Mouse (Mus musculus) stomach, postnatal 0 days (tissue): ENCODE results near the gene Trim47. TPM values are rescaled to one million over a fixed set of nuclear protein-coding genes. Genes with fewer than 3 reads are reported as not detected.

Source experiments
- ATAC-seq: fragments of 200-750 bp; cut with Nextera tagmentation; 2 replicates; pipeline ENCODE4 v1.8.0; 2017; ENCODE audit not compliant: low FRiP score, low TSS enrichment
- DNase-seq: peaks from one replicate; pipeline ENCODE4 v3.0.0-alpha.2; 2016; ENCODE audit warnings: low spot score
- H3K27ac ChIP-seq: fragments of 300-500 bp; sonication (generic); replicated peaks from 2 replicates; pipeline ENCODE4 v1.5.1; 2014; ENCODE audit warnings: mild to moderate bottlenecking, control low read depth
- H3K27me3 ChIP-seq: fragments of 300-500 bp; sonication (generic); 2 replicates; pipeline ENCODE4 v1.6.1; 2014; ENCODE audit warnings: low read length; ENCODE audit not compliant: control insufficient read depth, insufficient read depth
- H3K36me3 ChIP-seq: fragments of 300-500 bp; sonication (generic); 2 replicates; pipeline ENCODE4 v1.6.1; 2014; ENCODE audit warnings: low read length, mixed read lengths; ENCODE audit not compliant: control insufficient read depth, insufficient read depth
- H3K4me1 ChIP-seq: fragments of 300-500 bp; sonication (generic); replicated peaks from 2 replicates; pipeline ENCODE4 v1.6.1; 2014; ENCODE audit warnings: antibody characterized with exemption; ENCODE audit not compliant: control insufficient read depth, insufficient read depth
- H3K4me2 ChIP-seq: fragments of 300-500 bp; sonication (generic); replicated peaks from 2 replicates; pipeline ENCODE4 v1.6.1; 2014; ENCODE audit warnings: low read depth, mild to moderate bottlenecking, control low read depth, moderate library complexity
- H3K4me3 ChIP-seq: fragments of 300-500 bp; sonication (generic); 2 replicates; pipeline ENCODE4 v1.5.1; 2014; ENCODE audit warnings: low read depth, low read length, control low read depth
- H3K9ac ChIP-seq: fragments of 300-500 bp; sonication (generic); 2 replicates; pipeline ENCODE4 v1.6.1; 2014; ENCODE audit warnings: mild to moderate bottlenecking, low read length, control low read depth, mixed read lengths
- H3K9me3 ChIP-seq: fragments of 300-500 bp; sonication (generic); 2 replicates; pipeline ENCODE4 v1.6.1; 2016; ENCODE audit warnings: low read length; ENCODE audit not compliant: control insufficient read depth
- CTCF ChIP-seq: IDR thresholded peaks from 2 replicates; pipeline ENCODE4 v1.5.1; 2016; ENCODE audit warnings: antibody characterized with exemption, low read depth, mild to moderate bottlenecking, moderate library complexity
- EP300 ChIP-seq: optimal IDR thresholded peaks from 2 replicates; pipeline ENCODE3; 2016; ENCODE audit warnings: antibody characterized with exemption
- WGBS: fragments of 180-500 bp; shearing (Covaris S2); extraction: QIAGEN DNeasy Blood & Tissue Kit; methylation state at CpG from one replicate; pipeline ENCODE4 v1.1.7; 2014; 5-methylcytosine and 5-hydroxymethylcytosine counted together
- polyA plus RNA-seq: library from polyadenylated mRNA; unstranded; fragments of >200 nt; fragmentation: Nextera tagmentation; extraction: Ambion mirVana; gene quantifications from 2 replicates; pipeline ENCODE4 v1.2.1, GENCODE M21; 2015

The Trim47 gene
- polyA plus RNA-seq, 1 experiment from 2014 or later, result 34.6 TPM

GRCm38 (mm10) chr11:116064187-116064867, 62.7 kb downstream of the Trim47 start:
- ATAC-seq (no peak), DNase-seq (no peak)
- no peak overlapping the region for H3K4me3 ChIP-seq
- TF ChIP-seq CTCF (no peak), EP300 (no peak)
- H3K9me3 ChIP-seq, result no peaks in the 10 kb centered on the region
- peaks cover 7% of the 10 kb centered on the region for H3K36me3 ChIP-seq
- H3K9ac ChIP-seq, result no peak overlapping the region
- no peak overlapping the region for H3K4me2 ChIP-seq
- WGBS, result 72% methylated on average over 23 of the region's 23 CpGs
- no peaks in the 10 kb centered on the region for H3K27me3 ChIP-seq
- no peak overlapping the region for H3K27ac ChIP-seq
- H3K4me1 ChIP-seq, result no peaks in the 10 kb centered on the region

DNA sequence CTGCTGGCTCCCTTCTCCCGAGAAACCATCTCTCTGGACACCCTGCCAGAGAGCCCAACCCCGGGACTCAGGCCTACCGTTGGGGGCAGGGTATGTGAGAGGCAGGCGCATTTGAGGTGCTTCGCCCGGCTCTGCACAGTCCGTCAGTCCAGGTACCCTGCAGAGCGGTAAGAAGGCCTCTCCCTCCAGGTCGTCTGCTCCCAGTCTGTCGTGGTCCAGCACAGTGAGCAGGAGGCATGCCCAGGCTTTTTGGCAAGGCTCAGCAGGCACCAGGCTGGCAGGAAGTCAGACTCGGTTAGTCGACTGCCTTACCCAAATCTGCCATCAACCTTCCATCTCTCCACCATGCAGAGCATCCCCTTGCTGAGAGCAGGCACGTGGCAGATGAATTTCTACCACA, 63.4 kb downstream of the Trim47 start:
- Histone ChIP-seq H3K27ac (no peak overlapping the region), H3K4me2 (no peak overlapping the region), H3K9me3 (no peaks in the 10 kb centered on the region), H3K36me3 (peaks cover 14% of the 10 kb centered on the region), H3K27me3 (no peaks in the 10 kb centered on the region), H3K4me3 (no peak overlapping the region), H3K4me1 (no peaks in the 10 kb centered on the region), H3K9ac (no peak overlapping the region)
- no peak for ATAC-seq
- TF ChIP-seq CTCF, result no peak
- no peak for TF ChIP-seq EP300
- DNase-seq, result no peak
- 63% methylated on average over 13 of the region's 13 CpGs for WGBS

GRCm38 (mm10) chr11:116062521-116062920, 64.5 kb downstream of the Trim47 start:
- H3K36me3 ChIP-seq, result peaks cover 23% of the 10 kb centered on the region
- DNase-seq (no peak), ATAC-seq (no peak)
- 60% methylated on average over 8 of the region's 8 CpGs for WGBS
- H3K4me1 ChIP-seq, result no peaks in the 10 kb centered on the region
- TF ChIP-seq EP300 (no peak), CTCF (no peak)
- H3K27me3 ChIP-seq, result no peaks in the 10 kb centered on the region
- H3K4me3 ChIP-seq, result no peak overlapping the region
- H3K9me3 ChIP-seq, result no peaks in the 10 kb centered on the region
- H3K4me2 ChIP-seq, result no peak overlapping the region
- H3K27ac ChIP-seq, result no peak overlapping the region
- H3K9ac ChIP-seq, result no peak overlapping the region

- no peak overlapping the region for H3K9ac ChIP-seq
- WGBS, result 88% methylated on average over 13 of the region's 13 CpGs
- H3K4me2 ChIP-seq, result no peak overlapping the region
- ATAC-seq, result no peak
- H3K27ac ChIP-seq, result no peak overlapping the region
- no peaks in the 10 kb centered on the region for H3K27me3 ChIP-seq
- H3K36me3 ChIP-seq, result peaks cover 24% of the 10 kb centered on the region
- H3K4me1 ChIP-seq, result no peaks in the 10 kb centered on the region
- H3K9me3 ChIP-seq, result no peaks in the 10 kb centered on the region
- no peak for DNase-seq
- TF ChIP-seq EP300, result no peak
- no peak for TF ChIP-seq CTCF
- no peak overlapping the region for H3K4me3 ChIP-seq
These were observed 65.2 kb downstream of the Trim47 start for GRCm38 (mm10) chr11:116061641-116062415.

GRCm38 (mm10) chr11:116060596-116060995, 66.4 kb downstream of the Trim47 start:
- peak; percentile 85 for ATAC-seq
- Histone ChIP-seq H3K9ac (no peak overlapping the region), H3K4me1 (no peaks in the 10 kb centered on the region), H3K27ac (peak overlapping the region; percentile 67), H3K9me3 (no peaks in the 10 kb centered on the region), H3K4me3 (no peak overlapping the region), H3K27me3 (no peaks in the 10 kb centered on the region), H3K4me2 (no peak overlapping the region), H3K36me3 (peaks cover 32% of the 10 kb centered on the region)
- TF ChIP-seq EP300 (no peak), CTCF (no peak)
- peak; percentile 82 for DNase-seq
- WGBS, result 53% methylated on average over 9 of the region's 9 CpGs

- no peak for ATAC-seq
- H3K4me3 ChIP-seq, result no peak overlapping the region
- 87% methylated on average over 11 of the region's 11 CpGs for whole genome bisulfite sequencing
- H3K27me3 ChIP-seq, result no peaks in the 10 kb centered on the region
- H3K4me2 ChIP-seq, result no peak overlapping the region
- DNase-seq, result no peak
- no peaks in the 10 kb centered on the region for H3K9me3 ChIP-seq
- no peak overlapping the region for H3K9ac ChIP-seq
- H3K27ac ChIP-seq, result no peak overlapping the region
- no peak for TF ChIP-seq CTCF
- TF ChIP-seq EP300, result no peak
- H3K4me1 ChIP-seq, result no peaks in the 10 kb centered on the region
- peaks cover 40% of the 10 kb centered on the region for H3K36me3 ChIP-seq
These were observed 67.4 kb downstream of the Trim47 start for GRCm38 (mm10) chr11:116059691-116060025.
